Mouse (Mus musculus) 416B (cell line): ENCODE data around the gene Ptbp1.

Experiments used
- DNase-seq: peaks from one replicate; pipeline ENCODE4 v3.0.0; 2011; ENCODE audit warnings: low read depth

Ptbp1 gene

DNA sequence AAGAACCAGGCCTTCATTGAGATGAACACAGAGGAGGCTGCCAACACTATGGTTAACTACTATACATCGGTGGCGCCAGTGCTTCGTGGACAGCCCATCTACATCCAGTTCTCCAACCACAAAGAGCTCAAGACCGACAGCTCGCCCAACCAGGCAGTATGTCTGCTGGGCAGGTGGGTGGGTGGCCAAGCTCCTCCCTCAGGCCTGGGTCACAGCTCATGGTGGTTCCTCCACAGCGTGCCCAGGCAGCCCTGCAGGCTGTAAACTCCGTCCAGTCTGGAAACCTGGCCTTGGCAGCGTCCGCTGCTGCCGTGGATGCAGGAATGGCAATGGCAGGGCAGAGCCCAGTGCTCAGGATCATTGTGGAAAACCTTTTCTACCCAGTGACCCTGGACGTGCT is 4.9 kb downstream of the Ptbp1 start:
- DNase-seq: no peak

DNA sequence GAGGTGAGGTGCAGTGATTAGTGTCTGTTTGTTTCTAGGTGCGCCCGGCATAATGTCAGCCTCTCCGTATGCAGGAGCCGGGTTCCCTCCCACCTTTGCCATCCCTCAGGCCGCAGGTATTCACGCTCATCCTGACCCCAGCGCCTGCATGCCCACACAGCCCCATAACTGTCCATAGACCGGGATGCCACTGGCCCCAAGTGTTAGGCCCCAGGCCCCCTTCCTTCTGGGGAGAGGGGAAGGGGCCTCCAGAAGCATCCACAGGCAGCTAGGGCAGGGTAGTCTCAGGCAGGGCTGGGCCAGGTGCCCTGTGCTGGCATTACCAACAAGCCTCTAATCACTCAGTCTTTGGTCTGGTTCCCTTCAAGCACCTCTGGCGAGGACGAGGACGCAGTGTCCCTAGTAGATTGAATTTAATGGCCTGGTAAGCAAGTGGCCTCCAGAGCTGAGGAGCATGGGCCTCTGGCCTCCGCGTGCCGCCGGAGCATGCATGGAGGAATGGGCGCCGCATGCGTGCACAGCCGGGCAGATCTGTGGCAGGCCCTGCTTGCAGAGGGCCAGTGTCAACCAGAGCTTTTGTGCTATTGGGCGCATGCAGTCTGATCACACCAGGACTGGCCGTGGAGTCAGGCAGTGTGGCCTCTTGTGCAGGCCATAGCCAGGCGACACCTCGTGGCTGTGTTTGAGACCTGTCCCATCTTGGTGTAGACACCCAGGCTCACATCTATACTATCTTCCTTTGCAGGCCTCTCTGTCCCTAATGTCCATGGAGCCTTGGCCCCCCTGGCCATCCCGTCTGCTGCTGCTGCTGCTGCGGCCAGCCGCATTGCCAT is 6.1 kb downstream of the Ptbp1 start:
- DNase-seq: no peak

DNA sequence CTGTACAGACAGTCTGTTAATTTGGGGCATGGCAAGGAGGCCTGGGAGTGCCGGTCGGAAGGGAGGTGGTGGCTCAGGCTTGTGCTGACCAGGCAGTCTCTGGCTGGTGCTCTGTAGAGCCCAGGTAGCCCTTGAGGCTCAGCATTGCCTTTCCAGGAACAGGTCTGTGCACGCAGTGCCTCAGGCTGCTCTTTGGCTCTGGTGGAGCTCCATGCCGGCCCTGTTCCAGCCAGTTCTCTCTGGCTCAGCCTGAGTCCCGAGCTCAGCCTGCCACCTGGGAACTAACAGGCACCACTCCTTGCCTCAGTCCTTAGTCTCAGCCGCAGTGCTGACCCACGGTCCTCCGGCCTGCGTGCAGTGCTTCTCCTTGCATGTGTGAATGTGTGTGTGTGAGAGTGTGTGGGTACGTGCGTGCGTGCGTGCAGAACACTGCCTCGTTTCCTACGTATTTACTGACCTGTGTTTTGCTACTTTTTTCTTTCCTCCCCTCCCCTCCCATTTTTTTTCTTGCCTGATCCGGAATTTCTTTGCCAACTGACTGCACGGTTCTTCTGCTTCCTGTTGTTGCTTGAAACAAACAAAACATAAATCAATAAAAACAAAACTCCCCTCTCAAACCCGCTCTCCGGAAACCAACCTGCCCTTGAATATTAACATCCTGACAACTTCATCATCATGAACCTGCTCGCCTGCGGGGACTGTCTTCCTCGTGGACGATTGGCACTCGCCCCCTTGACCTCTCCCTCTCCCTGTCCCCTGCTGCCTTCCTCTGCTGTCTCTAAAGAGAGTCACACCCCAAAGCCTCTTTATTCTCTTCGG is 7.2 kb downstream of the Ptbp1 start:
- DNase-seq: no peak

DNA sequence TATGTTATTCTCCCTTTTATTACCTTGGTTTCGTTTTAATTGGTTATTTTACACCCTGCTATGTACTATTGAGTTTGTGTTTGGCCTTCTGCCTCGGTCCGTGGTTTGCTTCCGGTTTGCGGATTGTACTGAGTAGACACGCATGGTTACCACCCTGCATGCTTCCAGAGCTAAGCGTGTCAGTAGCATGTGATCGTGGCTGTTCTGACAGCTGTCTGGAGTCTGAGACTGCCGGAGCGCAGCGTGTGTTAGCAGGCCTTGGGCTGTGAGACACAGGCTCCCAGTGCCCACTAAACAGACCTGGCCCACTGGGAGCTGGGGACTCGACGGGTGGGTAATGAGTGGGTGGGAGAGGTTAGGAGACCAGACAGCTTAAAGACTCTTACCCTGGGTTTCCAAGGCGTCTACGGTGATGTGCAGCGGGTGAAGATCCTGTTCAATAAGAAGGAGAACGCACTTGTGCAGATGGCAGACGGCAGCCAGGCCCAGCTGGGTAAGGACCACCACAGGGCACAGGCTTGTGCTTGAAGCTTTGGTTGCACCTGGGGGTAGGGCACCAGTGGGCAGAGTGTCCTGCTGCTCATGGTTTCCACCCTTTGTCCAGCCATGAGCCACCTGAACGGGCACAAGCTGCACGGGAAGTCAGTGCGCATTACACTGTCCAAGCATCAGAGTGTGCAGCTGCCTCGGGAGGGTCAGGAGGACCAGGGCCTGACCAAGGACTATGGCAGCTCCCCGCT is 8.0 kb downstream of the Ptbp1 start:
- DNase-seq: no peak

DNA sequence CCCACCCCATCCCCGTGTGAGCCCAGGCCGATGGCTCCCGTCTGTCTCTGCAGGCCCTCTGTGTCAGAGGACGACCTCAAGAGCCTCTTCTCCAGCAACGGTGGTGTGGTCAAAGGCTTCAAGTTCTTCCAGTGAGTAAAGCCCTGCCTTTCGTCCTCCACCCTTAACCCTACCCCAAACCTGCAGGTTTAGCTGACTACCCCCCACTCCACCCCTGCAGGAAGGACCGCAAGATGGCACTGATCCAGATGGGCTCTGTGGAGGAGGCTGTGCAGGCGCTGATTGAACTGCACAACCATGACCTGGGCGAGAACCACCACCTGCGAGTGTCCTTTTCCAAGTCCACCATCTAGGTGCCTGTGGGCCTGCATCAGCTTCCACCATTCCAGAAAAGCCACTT is 8.7 kb downstream of the Ptbp1 start:
- DNase-seq: no peak

DNA sequence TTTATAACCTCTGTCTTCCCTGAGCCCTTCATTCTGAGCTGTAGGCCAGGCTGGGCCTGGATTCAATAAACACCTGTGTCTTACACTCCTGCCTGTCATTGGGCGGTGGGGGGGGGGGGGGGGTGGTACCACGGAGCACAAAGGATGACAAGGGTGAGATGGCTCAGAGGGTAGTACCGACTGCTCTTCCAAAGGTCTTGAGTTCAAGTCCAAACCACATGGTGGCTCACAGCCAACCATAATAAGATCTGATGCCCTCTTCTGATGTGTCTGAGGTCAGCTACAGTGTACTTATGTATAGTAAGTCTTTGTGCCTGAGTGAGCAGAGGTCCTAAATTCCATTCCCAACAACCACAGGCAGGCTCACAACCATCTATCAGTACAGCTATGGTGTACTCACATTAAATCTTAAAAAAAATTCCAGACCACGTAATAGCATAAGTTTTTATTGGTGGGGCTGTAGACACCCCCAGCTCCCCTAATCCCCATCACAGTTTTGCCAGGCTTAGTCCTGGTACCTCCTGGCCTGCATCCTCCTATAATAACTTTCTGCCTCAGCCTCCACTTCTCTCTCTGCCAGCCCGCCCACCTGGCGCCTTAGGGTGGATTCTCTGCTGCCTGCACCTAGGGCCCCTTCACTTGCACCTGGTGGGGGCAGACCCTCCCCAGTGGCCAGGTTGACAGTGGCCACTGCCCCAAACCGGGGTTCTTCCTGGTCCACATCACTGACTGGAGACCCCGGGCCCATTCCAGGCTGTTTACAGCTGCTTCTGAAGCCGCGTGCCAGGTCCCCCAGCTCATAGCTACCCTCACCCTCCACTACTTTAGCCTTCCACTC is 10.3 kb downstream of the Ptbp1 start:
- peak; percentile 76 for DNase-seq

DNA sequence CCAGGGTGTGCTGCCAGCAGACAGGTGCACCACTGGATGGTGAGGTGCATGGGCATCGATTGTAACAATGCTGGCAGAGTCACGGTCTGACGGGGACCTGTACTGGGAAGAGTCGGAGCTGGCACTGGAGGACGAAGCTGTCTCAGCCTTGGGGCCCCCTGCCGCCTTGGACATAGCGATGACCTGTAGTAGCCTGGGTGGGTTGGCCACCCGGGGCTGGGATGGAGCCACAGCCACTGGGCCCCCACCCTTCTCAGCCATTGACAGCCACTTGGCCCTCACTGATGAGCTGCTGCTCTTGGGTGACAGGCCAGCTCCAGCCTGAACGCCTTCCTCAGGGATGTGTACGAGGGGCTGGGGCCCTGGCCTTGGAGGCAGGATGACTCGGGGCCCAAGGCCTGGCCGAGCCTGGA is 11.0 kb downstream of the Ptbp1 start:
- no peak for DNase-seq

DNA sequence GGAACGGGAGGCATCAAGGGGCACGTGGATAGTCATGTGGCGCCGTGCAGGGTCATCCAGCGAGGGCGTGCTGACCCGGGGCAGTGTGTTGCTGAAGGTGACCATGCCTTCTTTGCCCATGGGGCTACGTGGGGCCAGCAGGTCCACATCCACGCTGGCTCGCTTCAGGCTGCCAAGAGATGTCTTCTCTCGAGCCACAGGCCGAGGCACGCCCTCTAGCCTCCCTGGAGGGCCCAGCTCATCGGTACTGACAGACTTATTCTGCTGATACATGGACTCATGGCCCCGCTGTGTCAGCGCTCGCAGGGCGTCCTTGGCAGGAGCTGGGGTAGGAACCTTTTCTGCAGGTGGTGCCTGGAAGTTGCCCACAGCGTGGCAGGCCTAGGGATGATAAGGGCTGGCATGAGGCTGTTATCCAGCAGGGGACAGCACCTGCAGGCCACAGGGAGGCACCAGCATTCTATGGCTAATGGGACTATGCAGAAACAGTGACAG is 11.6 kb downstream of the Ptbp1 start:
- peak; percentile 64 for DNase-seq

DNA sequence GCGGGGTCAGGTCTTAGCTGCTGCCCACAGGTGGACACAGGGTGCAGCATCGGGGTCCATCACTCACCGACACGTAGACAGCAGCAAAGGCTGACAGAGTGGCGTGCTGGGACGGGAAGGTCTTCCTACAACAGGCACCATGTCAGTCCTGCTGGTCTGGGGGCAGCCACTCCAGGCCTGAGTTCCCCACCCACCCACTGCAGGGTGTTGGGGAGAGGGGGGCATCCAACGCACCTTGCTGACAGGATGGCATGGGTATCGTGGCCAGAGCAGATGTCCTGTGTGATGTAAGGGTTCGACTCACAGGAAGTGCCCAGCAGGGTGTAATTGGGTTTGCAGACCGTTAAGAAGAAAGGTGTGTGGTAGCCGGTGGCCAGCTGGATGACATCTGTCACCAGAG is 12.4 kb downstream of the Ptbp1 start:
- no peak for DNase-seq

DNA sequence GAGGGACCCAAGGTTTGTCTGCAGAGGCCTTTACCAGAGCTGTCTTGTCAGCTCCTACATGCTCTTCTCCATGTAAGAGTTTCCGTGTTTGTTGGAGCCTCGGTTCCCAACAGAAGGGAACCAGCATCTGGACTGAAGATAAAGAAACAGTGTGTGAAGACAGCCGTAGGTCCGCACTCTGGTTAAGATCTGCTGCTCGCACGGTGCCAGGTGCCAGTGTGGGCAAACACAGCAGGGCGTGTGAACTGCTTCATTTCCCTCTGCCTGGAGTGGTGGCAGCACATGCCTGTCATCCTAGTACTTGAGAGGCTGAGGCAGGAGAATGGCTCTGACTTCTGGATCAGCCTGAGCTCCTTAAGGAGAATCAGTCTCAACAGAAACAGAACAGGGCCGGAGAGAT is 17.6 kb downstream of the Ptbp1 start:
- DNase-seq: no peak

DNA sequence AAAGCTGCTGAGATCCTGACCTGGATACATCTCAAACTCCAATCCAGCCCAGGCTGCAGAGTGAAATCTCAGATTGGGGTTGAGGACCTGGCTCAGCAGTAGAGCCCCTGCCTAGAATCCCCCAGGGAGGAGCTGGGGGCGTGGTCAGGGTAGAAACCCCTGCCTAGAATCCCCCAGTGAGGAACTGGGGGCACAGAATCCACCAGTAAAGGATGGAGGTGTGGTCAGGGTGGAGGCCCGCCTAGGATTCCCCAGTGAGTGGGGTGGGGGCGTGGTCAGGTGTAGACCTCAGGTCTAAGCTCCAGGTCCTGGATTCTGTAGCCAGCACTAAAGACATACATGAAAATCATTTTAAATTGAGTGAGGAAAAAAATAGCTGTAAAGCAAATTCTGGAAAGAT is 18.6 kb downstream of the Ptbp1 start:
- DNase-seq: no peak

DNA sequence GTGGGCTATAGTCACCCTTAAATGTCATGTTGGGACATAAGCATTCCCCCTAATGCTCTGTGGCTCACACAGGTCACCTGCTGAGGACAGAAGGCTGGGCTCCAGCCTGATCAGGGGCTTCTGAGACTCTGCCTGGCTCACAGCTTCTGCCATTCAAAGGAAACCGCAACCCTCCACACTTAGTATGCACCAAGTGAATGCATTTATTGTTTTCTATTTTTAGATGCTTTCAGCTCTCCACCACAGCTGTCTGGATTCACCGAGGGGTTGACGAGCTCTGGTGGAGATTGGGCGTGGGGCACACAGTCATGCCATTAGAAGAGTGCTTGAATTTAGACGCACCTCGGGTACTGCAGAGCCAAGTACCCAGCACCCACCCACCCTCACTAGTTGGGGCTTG is 19.1 kb downstream of the Ptbp1 start:
- DNase-seq: no peak

DNA sequence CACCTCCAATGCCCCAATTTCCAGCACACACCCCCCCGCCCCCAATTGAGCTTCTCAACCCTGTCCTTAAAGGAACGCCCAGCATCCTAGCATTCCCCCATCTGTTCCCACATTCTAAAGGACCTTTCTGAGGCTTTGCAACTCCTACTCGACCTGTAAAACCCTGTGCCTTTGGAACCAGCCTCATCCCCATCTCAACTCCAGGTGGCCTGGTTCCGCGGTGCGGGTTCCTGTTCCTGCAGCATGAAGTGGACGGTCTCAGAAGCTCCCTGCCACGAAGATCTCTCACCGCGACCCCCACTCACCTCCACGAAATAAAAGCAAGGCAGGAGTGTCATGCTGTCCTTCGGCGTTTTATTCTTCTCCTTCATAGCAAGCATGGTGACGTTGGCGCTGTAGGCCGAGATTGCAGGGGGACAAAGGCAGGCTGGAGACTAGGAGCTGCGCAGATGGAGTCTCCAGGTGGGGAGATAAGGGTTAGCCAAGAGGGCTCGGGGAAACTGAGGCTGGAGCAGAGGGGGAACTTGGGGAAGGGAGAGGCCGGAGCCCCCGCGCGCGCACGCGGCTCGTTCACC is 19.6 kb downstream of the Ptbp1 start:
- DNase-seq: no peak

DNA sequence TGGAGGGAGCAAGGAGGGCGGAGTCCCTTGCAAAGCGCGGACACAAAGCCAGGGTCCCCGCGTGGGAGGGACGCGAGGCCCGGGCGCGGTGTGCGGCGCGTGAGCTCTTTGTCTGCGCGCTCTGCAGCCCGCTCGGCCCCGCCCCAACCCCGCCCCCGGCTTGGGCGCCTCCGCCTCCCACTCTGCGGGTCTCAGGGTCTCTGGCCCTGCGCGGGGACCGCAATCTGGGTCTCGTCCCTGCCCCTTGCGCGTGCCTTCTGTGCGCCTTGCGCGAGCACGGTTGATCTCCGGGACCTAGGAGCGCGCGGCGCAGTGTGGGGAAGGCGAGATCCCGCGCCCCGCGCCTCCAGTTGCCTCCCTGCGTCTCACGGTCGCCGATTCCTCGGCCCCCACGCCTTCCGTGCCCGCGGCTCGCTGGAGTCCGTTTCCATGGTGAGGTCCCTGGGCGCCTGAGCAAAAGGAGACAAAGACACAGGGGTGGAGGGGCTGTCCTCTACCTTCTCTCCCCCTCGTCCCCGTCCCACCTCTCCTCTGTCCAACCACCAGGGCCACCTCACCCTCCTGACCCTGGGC is 20.1 kb downstream of the Ptbp1 start, which contains the start of the genes Prtn3 and Plppr3:
Gene Prtn3 (plus strand): TSS at position 187 of the 573 bp plus-strand sequence.
Gene Plppr3 (minus strand): TSS at position 345 of the 573 bp plus-strand sequence.
- DNase-seq: no peak

DNA sequence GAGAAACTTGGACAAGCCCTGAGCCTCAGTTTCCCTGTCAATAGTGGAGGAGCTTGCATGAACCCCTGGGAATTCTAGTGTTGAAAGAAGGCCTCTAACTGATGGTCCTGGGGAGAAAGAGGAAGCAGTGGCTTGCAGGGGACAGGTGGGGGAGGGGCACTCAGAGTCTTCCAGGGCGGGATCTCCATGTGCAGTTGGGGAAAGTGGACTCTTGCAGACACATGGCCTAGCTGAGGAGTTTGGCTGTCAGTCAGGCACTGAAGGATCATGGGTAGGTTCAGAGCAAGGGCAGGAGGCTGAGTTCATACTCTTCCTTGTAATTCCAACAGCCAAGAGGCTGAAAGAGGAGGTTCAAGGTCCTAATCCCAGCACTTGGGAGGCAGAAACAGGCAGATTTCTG is 22.9 kb downstream of the Ptbp1 start:
- peak; percentile 89 for DNase-seq

DNA sequence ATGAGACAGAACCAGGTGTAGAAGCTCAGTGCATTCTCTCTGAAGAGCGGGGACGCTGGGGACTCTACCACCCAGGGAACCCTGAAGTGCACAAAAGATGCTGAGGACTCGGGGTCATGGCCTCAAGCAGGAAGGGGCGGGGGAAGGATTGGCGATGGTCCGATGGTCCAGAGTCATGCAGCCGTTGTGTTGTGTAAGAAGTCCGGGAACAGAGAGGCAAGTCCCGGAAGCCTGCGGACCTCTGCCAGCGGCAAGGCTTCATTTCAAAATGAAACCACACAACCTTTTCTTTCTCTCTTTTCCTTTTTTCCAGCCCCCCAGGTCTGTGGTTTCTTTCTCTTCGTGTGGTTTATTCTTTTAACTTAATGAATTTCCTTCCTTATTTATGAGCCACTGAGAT is 23.5 kb downstream of the Ptbp1 start:
- peak; percentile 98 for DNase-seq

DNA sequence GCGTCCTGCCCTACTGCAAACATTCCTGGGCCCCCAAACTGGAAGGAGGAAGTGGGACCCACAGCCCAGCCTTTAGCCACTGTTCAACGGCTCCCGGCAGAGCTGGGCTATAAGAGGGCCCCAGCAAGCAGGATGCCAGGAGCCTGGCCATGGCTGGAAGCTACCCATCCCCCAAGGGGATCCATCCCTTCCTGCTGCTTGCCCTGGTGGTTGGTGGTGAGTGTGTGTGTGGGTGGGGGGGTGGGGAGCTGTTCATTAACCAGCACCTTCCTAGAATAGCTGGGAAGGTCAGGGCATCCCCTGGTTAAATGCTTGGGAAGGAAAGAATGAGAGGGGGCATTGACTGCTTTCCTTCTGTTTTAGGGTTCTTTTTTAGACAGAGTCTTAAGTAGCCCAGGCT is 25.3 kb downstream of the Ptbp1 start:
- DNase-seq: no peak

DNA sequence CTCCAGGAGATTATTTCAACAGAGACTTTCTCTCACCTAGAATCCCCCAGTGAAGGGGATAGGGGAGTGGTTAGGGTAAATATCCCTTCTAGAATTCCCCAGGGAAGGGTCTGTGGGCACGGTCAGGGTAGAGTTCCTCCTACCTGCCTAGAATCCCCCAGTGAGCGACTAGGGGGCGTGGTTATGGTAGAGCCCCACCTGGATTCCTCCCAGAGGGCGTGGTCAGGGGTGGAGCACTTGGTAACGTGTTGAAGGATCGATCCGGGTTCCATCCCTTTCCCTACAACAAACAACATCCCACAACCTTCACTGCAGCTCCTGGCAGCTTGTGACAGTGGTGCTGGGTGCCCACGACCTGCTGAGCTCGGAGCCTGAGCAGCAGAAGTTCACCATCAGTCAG is 26.5 kb downstream of the Ptbp1 start:
- peak; percentile 78 for DNase-seq

DNA sequence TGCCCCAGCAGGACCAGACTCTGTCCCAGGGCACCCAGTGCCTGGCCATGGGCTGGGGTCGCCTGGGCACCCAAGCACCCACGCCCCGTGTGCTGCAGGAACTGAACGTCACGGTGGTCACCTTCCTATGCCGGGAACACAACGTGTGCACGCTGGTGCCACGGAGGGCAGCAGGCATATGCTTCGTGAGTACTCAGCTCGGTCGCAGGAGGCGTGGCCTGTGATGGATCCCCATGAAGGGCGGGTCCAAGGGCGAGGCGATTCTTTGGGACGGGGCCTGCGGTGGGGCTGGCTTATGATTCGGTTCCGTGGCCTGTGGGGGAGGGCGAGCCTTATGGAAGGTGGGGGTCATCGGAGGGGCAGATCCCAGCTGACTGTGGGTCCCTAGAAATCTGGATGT is 27.8 kb downstream of the Ptbp1 start:
- peak; percentile 79 for DNase-seq

DNA sequence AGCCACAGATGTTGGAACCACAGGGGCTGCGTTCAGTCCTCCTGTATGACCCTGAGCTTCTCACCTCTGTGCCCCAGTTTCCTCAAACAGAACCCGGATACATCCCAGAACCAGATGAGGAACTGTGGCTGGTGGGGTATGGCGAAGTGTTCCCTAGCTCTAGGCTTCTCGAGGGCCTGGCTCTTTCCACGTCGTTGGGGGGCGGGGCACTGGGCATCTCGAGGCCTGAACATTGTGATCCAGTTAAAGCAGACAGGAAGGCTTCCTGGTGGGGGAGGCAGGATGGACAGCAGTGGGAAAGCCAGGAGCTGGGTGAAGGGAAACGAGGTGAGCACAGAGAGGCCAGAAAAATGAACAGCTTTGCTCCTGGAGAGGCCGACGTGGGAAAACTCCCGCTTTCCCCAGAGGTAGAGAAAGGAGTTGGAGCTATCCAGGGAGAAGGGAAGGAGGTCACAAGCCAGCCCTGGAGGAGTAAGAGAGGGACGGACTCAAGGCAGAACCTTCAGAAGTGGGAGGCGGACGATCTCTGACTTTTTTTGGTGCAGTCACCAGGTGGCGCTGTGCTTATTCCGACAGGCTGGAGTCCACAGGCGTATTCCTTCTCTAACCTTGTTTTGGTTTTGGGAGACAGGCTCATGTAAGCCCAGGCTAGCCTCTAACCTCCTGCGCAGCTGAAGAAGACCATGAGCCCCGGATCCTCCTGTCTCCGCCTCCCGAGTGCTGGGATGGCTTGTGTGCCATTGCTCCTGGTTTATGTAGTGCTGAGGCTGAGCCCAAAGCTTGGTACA is 29.3 kb downstream of the Ptbp1 start:
- DNase-seq: peak; percentile 89
